Mouse (Mus musculus) CD4-positive, CD25-positive, alpha-beta regulatory T cell (primary cell): ENCODE measurements around the gene Setmar. TPM values are rescaled to one million over a fixed set of nuclear protein-coding genes. Genes with fewer than 3 reads are reported as not detected.

Source experiments
- polyA plus RNA-seq: library from polyadenylated mRNA; unstranded; fragments of 100-300 nt; shearing (Covaris generic); gene quantifications from one replicate; pipeline ENCODE4 v1.2.1, GENCODE M21; 2017

Setmar gene
- polyA plus RNA-seq: 5.2 TPM

DNA sequence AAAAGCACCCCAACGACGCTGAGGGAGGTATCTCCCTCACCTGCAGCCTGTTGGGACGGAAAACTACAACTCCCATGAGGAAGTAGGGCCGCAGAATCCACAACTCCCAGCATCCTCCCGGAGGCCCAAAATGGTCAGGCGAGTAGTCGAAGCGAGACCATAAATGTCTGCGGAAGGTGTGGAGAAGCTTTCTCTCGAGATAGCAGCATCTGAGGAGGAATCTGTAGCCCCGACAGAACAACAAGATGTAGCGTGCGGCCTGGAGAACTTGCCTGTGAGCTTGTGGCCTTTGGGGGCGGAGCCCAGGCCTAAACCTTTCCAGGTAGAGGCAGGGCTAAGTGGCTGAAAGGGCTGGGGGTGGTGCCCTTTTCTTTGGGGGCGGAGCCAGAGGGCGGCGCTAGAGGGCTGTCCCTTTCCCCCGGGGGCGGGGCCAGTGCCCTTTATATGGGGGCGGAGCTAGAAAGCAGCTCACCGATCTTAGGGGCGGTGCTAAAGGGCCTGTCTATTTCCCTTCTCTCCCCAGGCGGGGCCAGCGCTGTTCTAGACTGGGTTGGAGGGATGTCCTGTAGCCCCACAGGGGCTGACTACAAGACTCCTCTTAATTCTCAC, at the start of gene Setmar:
Gene Setmar (plus strand): TSS at position 128 of the 609 bp plus-strand sequence.

Other genes with a start within 250 kb of the Setmar start
- 28.9 TPM for gene Sumf1, start 120.5 kb downstream of the Setmar start, polyA plus RNA-seq
- gene Itpr1, start 148.1 kb downstream of the Setmar start, polyA plus RNA-seq: 18.9 TPM